Mouse (Mus musculus) gastrocnemius, adult 8-10 months (tissue): ENCODE measurements around the gene Csnk1g1. TPM values are rescaled to one million over a fixed set of nuclear protein-coding genes. Genes with fewer than 3 reads are reported as not detected.

ENCODE experiments used
- DNase-seq, 2 experiments: peaks; one replicate each; pipeline ENCODE4 v3.0.0; 2022; ENCODE audit warnings: low spot score in 2 of 2
- total RNA-seq, 4 experiments: library from RNA; stranded (reverse); gene quantifications; 2 replicates each; pipeline ENCODE4 v1.2.4; 2022

Gene Csnk1g1
- total RNA-seq, result 1 to 10 TPM; 7.7 to 8.0 (median 7.7) TPM

- DNase-seq, result peak; percentile 95
Observed at GRCm38 (mm10) chr9:65908394-65909300, at the start of gene Csnk1g1, which contains the start of gene Trip4. Csnk1g1 (plus strand) TSS chr9:65908924. Trip4 (minus strand) TSS chr9:65908794.

- no peak for DNase-seq
Observed at GRCm38 (mm10) chr9:65859656-65860055, 49.1 kb upstream of the Csnk1g1 start.

- peak; percentile 78 to 83 for DNase-seq
Observed at GRCm38 (mm10) chr9:65884564-65885315, 24.0 kb upstream of the Csnk1g1 start.

GRCm38 (mm10) chr9:65890143-65890628 is 18.5 kb upstream of the Csnk1g1 start, which contains the start of gene Pclaf:
Pclaf (plus strand) TSS chr9:65890237.
- DNase-seq, result peak; percentile 15 to 20

GRCm38 (mm10) chr9:65891126-65891525 is 17.6 kb upstream of the Csnk1g1 start:
- DNase-seq, result no peak

GRCm38 (mm10) chr9:65896977-65897376 is 11.7 kb upstream of the Csnk1g1 start:
- DNase-seq, result no peak

- no peak for DNase-seq
Observed at GRCm38 (mm10) chr9:65902879-65903278, 5.8 kb upstream of the Csnk1g1 start.

GRCm38 (mm10) chr9:65903419-65903818 is 5.3 kb upstream of the Csnk1g1 start:
- no peak for DNase-seq

GRCm38 (mm10) chr9:65909301-65909801 is 627 bp downstream of the Csnk1g1 start:
- DNase-seq, result peak in 1 of 2 experiments; percentile 14

- DNase-seq, result no peak
Observed at GRCm38 (mm10) chr9:65909837-65910236, 1.1 kb downstream of the Csnk1g1 start.

GRCm38 (mm10) chr9:65913976-65914375 is 5.3 kb downstream of the Csnk1g1 start:
- DNase-seq, result no peak

- DNase-seq, result no peak
Observed at GRCm38 (mm10) chr9:65917015-65917414, 8.3 kb downstream of the Csnk1g1 start.

- DNase-seq, result no peak
Observed at GRCm38 (mm10) chr9:65928456-65928855, 19.7 kb downstream of the Csnk1g1 start.

- DNase-seq, result no peak
Observed at GRCm38 (mm10) chr9:65929826-65930225, 21.1 kb downstream of the Csnk1g1 start.

GRCm38 (mm10) chr9:65937566-65937965 is 28.8 kb downstream of the Csnk1g1 start:
- DNase-seq, result no peak

GRCm38 (mm10) chr9:65951082-65951587 is 42.4 kb downstream of the Csnk1g1 start:
- DNase-seq, result no peak

GRCm38 (mm10) chr9:65970009-65970408 is 61.3 kb downstream of the Csnk1g1 start:
- no peak for DNase-seq

GRCm38 (mm10) chr9:65973206-65973605 is 64.5 kb downstream of the Csnk1g1 start:
- DNase-seq, result no peak

GRCm38 (mm10) chr9:65975886-65976285 is 67.2 kb downstream of the Csnk1g1 start:
- DNase-seq, result peak in 1 of 2 experiments; percentile 7

GRCm38 (mm10) chr9:65982841-65983240 is 74.1 kb downstream of the Csnk1g1 start:
- DNase-seq, result no peak

- DNase-seq, result no peak
Observed at GRCm38 (mm10) chr9:65987021-65987420, 78.3 kb downstream of the Csnk1g1 start.
